Mouse (Mus musculus) ovary, adult 18-20 months (tissue): ENCODE measurements around the gene Cyp4v3.
A peak's percentile ranks its signal among the peaks of the same experiment; 100 is the strongest.
"Not testable (repeated sequence)": the region's sequence is repeated elsewhere in the genome, so short reads cannot be mapped to it uniquely, and the experiment has no call there.

Source experiments
- DNase-seq: peaks from one replicate; pipeline ENCODE4 v3.0.0; 2022; ENCODE audit warnings: low spot score, mixed read lengths

Gene Cyp4v3

GRCm38 (mm10) chr8:45332685-45333409 lies at the start of gene Cyp4v3:
TSS of gene Cyp4v3 (minus strand) at chr8:45333216.
- peak; percentile 55 for DNase-seq

DNA sequence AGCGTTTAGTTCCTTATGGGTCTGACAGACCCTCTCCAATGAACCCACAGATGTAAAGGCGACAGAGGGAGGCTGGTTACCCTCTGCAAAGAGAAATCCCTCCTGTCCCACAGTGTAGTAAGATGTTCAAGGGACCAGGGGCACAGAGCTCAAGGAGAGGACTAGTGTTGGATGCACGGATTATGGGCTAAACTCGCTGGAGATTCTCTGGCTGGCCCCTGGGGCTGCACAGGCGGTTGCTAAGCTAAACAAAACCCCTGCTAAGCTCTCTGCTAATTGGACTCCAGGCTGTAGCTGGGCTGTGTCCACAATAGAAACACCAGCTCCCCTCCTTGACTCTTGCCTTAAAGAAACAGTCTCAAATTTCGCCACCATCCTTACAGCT lies 48.9 kb upstream of the Cyp4v3 start, which contains the start of gene Fam149a:
Gene Fam149a (minus strand): TSS at position 329 of the 385 bp plus-strand sequence.
- no peak for DNase-seq

DNA sequence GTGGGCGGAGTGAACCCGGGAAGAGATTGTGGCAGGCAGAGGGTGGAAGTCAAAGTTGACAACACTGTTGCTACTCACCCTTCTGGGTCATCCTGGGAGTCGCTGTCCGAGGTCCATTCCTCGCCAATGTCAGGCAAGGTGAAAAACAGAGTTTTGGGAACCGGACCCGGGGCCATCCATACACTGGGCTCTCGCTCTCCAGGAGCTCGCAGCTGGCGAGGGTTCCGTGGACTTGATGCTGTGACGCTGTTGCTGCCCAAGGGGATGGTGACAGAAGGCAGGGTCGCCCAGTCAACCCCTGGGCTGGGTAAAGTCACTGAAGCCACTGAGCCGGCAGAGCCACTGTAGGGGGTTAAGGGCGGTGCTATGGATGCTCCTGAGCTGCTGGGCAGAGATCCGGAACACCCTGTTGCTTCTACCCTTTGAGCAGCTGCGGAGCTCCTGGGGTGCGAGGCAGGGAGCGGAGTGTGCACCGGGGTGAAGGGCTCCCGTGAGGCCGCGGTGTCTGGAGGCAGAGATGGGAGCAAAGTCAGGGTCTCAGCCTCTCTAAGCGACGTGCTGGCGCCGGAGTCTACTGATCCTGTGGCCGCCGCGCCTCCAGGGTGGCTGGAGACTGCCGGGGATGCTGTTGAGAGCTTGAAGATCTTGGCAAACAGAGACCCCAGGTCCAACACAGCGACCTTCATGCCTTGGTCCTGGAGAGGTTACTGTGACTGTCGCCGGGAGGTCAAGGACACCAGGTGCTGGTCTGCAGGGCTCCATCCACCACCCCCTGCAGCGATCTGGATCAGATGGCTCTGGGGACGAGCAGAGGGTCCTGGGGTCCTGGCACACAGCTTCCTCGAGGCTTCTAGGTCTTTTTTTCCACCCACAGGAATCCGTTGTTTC lies 48.3 kb upstream of the Cyp4v3 start:
- DNase-seq = no peak

- DNase-seq = no peak
These were observed 47.6 kb upstream of the Cyp4v3 start for GRCm38 (mm10) chr8:45380598-45380997.

DNA sequence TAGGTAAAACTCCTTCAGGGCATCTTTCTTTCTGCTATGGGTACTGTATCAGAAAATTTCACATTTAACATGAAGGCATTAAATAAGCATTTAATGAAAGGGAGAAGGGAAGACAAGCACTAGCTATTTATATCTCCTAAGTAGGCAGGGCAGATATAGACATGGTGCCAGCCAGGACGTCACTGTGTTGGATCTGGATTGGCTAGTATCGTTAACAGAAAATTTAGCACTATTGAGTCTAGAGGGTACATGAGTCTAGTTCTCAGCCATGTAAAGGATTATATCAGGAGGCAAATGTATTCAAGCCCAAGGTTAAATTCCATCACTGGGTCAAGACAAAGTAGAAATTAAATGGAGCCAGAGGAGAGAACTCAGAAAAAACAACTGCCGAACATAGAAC lies 41.1 kb upstream of the Cyp4v3 start:
- DNase-seq = no peak

DNA sequence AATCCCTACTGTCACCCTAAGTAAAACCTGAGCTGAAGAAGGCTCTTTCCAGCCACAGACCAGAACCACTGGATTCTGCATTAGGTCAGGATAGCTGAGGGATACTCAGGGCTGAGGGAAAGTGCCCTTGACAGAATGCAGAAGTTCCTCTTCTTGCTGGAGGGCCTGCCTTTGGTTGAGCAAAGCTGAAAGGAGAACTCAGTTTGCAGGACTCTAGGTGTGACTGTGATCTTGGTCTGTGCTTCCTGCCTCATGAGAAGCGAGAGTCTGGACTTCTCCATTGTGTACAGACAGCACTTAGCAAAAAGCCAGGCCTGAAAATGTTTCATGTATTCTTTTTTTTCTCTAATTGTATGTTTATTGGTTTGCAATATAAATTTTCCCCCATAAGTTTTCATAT lies 34.1 kb upstream of the Cyp4v3 start:
- DNase-seq = no peak

DNA sequence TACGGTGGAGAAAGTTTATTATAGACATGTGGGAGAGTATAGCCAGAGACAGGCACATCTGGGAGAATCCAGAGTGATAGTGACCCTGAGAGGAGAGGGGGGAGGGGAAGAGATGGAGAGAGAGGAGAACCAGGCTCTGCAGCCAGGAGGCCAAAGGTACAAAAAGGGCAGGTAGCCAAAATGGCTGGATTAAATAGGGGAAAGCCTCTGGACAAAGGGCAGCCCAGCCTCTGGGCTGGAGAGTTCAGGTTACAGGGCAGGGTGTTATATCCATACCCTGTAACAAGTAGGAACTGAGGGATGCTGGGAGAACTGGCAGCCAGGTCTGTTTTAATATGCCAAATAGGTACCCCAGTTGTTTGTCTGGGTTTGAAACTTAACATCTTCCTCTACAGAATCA lies 30.2 kb upstream of the Cyp4v3 start:
- DNase-seq = no peak

- DNase-seq = no peak
These were observed 29.3 kb upstream of the Cyp4v3 start for GRCm38 (mm10) chr8:45362323-45362722.

DNA sequence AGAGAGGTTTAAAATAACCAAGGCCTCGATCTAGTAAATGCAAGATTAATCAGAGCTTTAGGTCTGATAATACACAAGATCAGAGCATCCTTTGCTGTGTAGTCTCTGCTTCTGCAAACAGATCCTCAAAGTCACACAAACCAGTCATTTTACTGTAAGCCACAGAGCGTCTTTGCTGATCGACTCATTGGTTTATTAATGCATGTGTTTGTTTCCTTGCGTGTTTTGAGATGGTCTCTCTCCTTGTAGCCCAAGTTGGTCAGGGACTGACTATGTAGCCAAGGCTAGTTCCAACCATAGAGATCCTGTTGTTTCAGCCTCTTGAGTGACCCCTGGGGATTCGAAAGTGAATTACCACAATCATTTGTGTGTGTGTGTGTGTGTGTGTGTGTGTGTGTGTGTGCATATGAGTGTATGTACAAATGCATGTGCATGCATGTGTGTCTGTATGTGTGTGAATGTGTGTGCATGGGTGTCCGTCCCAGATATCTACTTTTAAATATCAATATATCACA lies 26.1 kb upstream of the Cyp4v3 start:
- DNase-seq = no peak

DNA sequence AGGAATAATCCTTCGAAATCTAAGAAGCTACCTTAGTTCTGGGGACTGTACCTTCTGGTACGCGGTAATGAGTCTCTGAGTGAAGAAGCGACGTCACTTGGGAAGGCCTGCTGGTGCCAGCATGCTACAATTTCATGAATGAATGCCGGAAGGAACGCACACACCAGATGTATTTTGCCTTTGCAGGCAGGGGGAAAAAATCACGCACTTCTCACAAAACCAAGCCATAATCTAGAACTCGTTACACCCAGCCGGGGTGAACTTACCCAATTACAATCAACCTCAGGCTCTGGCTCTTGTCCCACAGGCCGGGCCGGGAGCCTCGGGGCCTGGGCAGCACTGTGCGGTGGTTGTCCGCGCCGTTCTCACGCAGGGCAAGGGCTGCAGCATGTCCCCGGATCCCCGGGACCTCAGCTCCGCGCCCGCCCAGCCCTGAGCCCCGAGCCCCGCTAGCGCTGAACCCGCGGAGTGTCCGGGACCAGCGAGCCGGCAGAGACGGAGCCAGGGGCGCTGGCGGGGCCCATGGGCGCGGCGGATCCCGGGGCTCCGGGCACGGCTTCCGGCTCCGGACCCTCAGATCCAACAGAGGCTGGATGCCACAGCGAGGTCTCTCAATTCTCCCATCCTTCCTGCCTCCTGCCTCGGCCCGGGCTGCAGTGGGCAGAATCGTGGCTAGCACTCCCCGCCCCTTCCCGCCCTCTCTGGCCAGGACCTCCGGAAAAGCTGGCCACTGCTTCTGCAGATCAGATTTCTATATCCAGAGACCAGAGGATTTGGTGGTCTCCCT lies 25.3 kb upstream of the Cyp4v3 start:
- DNase-seq = no peak

DNA sequence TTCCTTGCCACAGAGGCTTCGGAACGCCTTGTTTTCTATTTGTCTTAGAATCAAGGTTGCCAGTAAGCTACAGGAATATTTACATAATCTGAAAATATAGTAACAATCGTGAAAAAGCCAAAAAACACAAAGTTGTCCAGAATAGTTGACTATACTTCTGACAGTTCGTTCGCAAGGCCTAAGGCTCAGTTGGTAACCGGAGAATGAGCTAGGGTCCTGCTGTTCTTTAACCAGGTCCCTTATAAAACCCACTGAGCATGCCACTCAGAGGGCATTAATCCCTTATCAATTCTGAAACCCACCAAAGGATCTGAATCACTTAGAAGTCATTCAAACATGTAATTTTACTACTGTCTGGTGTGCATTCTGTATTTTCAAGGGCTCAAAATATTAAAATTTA lies 22.8 kb upstream of the Cyp4v3 start:
- no peak for DNase-seq

DNA sequence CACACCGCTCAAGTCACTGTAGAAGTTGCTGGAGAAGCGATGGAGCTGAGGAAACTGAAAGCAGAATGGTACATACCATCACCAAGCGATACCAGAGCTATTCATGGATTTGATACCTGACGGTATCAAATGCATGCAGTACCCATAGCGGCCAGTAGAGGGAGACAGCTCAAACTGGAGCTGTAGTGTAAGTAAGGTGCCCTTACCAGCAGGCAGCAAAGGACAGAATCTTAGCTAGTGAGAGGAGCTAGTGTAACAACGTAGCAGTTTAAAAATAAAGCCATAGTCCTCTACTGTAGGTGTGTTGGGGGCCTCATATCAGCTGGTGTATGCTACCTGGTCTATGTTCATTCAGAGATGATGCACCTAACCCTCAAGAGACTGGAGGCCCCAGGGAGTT lies 12.0 kb upstream of the Cyp4v3 start:
- no peak for DNase-seq

GRCm38 (mm10) chr8:45344298-45344697 lies 11.3 kb upstream of the Cyp4v3 start:
- no peak for DNase-seq

DNA sequence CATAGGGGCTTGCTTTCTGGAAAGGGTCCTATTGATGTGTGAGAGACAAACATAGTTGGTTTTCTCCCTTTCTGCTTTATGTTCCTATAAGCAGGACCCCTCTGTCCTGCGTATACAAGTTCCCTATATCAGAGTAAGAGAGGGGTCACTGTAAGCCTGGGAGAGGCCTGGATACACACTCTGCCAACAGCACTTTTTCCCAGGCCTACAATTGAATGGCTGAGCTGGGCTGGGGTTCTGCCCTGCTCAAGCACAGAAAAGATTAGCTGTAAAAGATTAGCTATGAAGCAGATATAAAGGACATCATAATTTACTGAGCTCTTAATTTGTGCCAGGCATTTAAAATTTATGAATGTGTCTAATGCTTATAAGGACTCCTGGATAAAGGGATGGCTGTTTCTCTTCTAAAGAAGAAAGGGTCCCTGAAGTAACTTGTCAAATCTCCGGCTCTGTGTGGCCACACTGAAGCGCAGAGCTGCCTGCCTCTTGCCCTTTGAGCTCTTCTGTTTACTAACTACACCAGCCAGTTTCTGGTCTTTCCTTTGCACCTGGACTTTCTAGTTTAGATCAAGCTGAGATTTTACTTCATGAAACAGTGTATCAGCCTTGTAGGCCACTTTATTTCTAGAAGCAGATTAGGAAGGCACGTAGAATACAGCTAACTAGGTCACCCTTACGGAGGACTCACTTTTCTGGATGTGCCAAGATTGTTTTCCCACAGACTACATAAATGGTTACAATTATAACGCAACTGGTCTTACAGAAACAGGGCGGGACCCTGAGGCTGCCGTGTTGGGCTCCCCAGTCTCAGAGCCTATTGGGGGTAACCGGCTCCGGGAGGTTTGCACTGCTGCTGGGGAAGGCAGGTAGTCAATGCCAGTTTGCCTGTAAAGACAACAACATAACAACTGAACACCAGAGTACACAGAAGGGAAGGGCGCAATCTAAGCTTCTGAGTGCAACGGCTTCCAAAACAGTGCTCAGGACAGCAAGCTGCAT lies 8.9 kb upstream of the Cyp4v3 start:
- no peak for DNase-seq

- no peak for DNase-seq
These were observed 477 bp upstream of the Cyp4v3 start for GRCm38 (mm10) chr8:45333493-45333892.

- DNase-seq = no peak
These were observed 2.2 kb downstream of the Cyp4v3 start for GRCm38 (mm10) chr8:45330856-45331255.

DNA sequence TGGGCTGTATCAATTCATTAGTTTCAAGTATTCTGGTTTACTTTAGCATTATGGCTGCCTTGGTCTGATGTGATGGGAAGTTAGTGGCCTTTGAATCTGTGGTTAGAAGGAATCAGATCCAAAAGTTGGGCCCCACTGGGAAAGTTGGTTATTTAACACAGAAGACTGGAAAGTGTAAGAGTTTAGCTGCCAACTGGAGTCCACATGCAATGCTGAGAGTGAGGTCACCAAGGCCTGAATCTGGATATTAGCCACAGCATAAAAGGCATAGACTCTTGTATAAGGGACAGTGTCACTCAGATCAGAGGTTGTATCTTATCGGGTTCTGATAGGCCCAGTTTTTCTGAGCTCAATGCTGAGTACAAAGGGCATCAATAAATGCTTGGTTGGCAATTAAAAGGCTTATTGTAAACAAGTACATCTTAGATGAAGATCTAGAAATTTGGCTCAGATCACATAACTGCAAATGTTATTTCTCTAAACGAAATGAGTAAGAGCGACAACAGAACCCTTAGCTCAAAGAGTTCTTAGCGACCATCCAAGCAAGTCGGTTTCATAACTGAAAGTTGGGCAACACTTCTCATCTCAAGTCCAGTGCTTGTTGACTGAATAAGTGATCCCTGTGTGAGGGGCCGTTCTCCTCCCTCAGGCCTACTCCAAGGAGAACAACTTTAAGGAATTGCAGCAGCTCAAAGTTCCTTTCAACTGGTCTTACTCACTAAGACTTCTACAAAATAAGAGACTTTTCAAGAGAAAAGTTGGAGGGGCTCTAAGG lies 3.6 kb downstream of the Cyp4v3 start:
- DNase-seq = no peak

- not testable (repeated sequence) for DNase-seq
These were observed 5.9 kb downstream of the Cyp4v3 start for GRCm38 (mm10) chr8:45327076-45327475.

DNA sequence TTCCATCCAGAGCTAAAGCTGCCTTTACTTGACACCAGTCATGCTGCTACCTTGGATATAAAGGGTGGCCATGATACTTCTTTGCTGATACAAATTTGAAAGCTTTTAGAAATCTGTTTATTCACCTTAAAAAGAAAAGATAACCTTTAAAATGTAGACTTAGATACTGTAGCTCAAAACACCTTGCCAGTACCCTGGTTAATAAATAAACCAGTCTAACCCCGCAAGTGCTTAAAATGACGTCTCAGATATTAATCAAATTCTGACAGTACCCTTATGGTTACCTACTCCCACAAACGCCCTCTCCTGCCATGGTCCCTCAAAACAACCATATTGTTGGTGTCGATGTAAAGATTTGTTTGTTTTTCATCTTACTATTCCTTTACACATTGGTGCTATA lies 8.9 kb downstream of the Cyp4v3 start:
- DNase-seq = no peak

GRCm38 (mm10) chr8:45321365-45321764 lies 11.7 kb downstream of the Cyp4v3 start:
- no peak for DNase-seq
